Mouse (Mus musculus): ENCODE results near the gene Fam192a. TPM values are rescaled to one million over a fixed set of nuclear protein-coding genes. Genes with fewer than 3 reads are reported as not detected.

Gene Fam192a
- polyA plus RNA-seq, 1 experiment, result 17.1 TPM

- no peak overlapping the region for H3K4me3 ChIP-seq (replicated peaks; ENCODE audit: extremely low read depth, low read depth, low read length)
- no peaks in the 10 kb centered on the region for H3K4me1 ChIP-seq (ENCODE audit: control insufficient read depth, insufficient read depth, low read length)
- no peak for TF ChIP-seq POLR2A (IDR thresholded peaks at IDR 0.05; ENCODE audit: borderline replicate concordance, extremely low read depth, low read depth, low read length)
- no peak for TF ChIP-seq CTCF (IDR thresholded peaks at IDR 0.05; ENCODE audit: insufficient read depth, low read length)
- DNase-seq, result no peak
- WGBS, result 75% methylated on average over 7 of the region's 7 CpGs
Measured at GRCm38 (mm10) chr8:94527178-94527577, 74.6 kb downstream of the Fam192a start.

- no peak overlapping the region for H3K4me3 ChIP-seq (replicated peaks; ENCODE audit: extremely low read depth, low read depth, low read length)
- no peaks in the 10 kb centered on the region for H3K4me1 ChIP-seq (ENCODE audit: control insufficient read depth, insufficient read depth, low read length)
- WGBS, result 72% methylated on average over 9 of the region's 9 CpGs
- TF ChIP-seq POLR2A (IDR thresholded peaks at IDR 0.05; ENCODE audit: borderline replicate concordance, extremely low read depth, low read depth, low read length) (no peak), CTCF (IDR thresholded peaks at IDR 0.05; ENCODE audit: insufficient read depth, low read length) (no peak)
- no peak for DNase-seq
Measured at GRCm38 (mm10) chr8:94524554-94524953, 77.2 kb downstream of the Fam192a start.

Other genes starting within 250 kb of the Fam192a start
- gene Herpud1, start 215.6 kb downstream of the Fam192a start, polyA plus RNA-seq (2012; rRNA removed), result 341 and 489 TPM in 2 replicates
- 9.3 and 12.0 TPM in 2 replicates for gene Nlrc5, start 167.6 kb downstream of the Fam192a start, polyA plus RNA-seq (2012; rRNA removed)
- 21.2 and 33.6 TPM in 2 replicates for gene Cpne2, start 69.0 kb downstream of the Fam192a start, polyA plus RNA-seq (2012; rRNA removed)
- gene Rspry1, start 60 bp downstream of the Fam192a start, polyA plus RNA-seq (2012; rRNA removed), result 5.3 and 7.8 TPM in 2 replicates
- 104 and 126 TPM in 2 replicates for gene Arl2bp, start 64.6 kb upstream of the Fam192a start, polyA plus RNA-seq (2012; rRNA removed)
- gene Pllp, start 94.3 kb upstream of the Fam192a start, polyA plus RNA-seq (2012; rRNA removed), result 108 and 172 TPM in 2 replicates
- 11.8 and 11.9 TPM in 2 replicates for gene Ccl22, start 143.6 kb upstream of the Fam192a start, polyA plus RNA-seq (2012; rRNA removed)
- gene Cx3cl1, start 170.0 kb upstream of the Fam192a start, polyA plus RNA-seq (2012; rRNA removed), result 65.8 and 132 TPM in 2 replicates
- 6.4 and 9.8 TPM in 2 replicates for gene Ccl17, start 208.5 kb upstream of the Fam192a start, polyA plus RNA-seq (2012; rRNA removed)
- 123 and 158 TPM in 2 replicates for gene Coq9, start 236.3 kb upstream of the Fam192a start, polyA plus RNA-seq (2012; rRNA removed)
- 22.9 and 27.8 TPM in 2 replicates for gene Ciapin1, start 236.4 kb upstream of the Fam192a start, polyA plus RNA-seq (2012; rRNA removed)